Comparison of ENCODE assay signal across 8 mouse cellular contexts in genomic region chr11:120347791-120348683, GRCm38 (mm10). TPM values are rescaled to one million over a fixed set of nuclear protein-coding genes. Genes with fewer than 3 reads are reported as not detected.
A peak's percentile ranks its signal among the peaks of the same experiment; 100 is the strongest.
DNase-seq lines count a peak whose midpoint lies in the region; ATAC-seq and TF ChIP-seq lines count a peak whose summit lies in the region.

TSS of gene Actg1 (minus strand) at chr11:120348542.

- no peaks in the 10 kb centered on the region for H3K27me3 ChIP-seq in cerebellum, adult 2 months (ENCODE audit: control insufficient read depth, insufficient read depth, low read length)

- H3K4me3 ChIP-seq in cerebellum, adult 2 months (replicated peaks; ENCODE audit: insufficient read depth, low read depth, low read length), result peak within 1 kb of the TSS; percentile 93

- peak within 1 kb of the TSS; percentile 95 for H3K27ac ChIP-seq in cerebellum, adult 2 months (ENCODE audit: insufficient read depth, low read length)

- no peak for TF ChIP-seq CTCF in cerebellum, adult 2 months (IDR thresholded peaks at IDR 0.05; ENCODE audit: borderline replicate concordance, insufficient read depth, low read depth, low read length)

- TF ChIP-seq POLR2A in cerebellum, adult 2 months (IDR thresholded peaks at IDR 0.05; ENCODE audit: borderline replicate concordance, insufficient read depth, low read length), result peak; percentile 91

- peak; percentile 96 for DNase-seq in MN1 (ENCODE audit: low spot score)
- DNase-seq in cerebellum, adult 2 months, result peak; percentile 85 to 89
- DNase-seq in forelimb bud, embryonic 11.5 days (ENCODE audit: low read depth, low spot score), result peak; percentile 86
- peak; percentile 43 to 93 for DNase-seq in layer of hippocampus, postnatal 10 days (ENCODE audit: low spot score in 2 of 2)
- DNase-seq in lung, postnatal 10 days, result peak; percentile 88
- DNase-seq in retina, embryonic 14.5 days (ENCODE audit: low spot score), result peak; percentile 92
- DNase-seq in thymus, postnatal 4 days, result peak; percentile 89

- WGBS in cerebellum, adult 2 months, result 1% methylated on average over 97 of the region's 103 CpGs

- H3K4me1 ChIP-seq in cerebellum, adult 2 months (ENCODE audit: control insufficient read depth, insufficient read depth, low read length), result peaks cover 16% of the 10 kb centered on the region

- ATAC-seq in hematopoietic stem cell, adult 5-6 weeks (replicated peaks in 1 of 2; ENCODE audit: insufficient read depth in 1 of 2, low FRiP score in 2 of 2, low TSS enrichment in 1 of 2, low read depth in 1 of 2, poor library complexity in 2 of 2, severe bottlenecking in 2 of 2), result peak; percentile 23 to 25; a peak in 2 of 4 replicates

RNA-seq across cellular contexts. Expression of gene Actg1, which starts in this region (rescaled TPM):
- 834 and 845 TPM in 2 replicates for polyA plus RNA-seq in cerebellum, adult 2 months (2012; rRNA removed)
- 814 and 932 TPM in 2 replicates for total RNA-seq in hematopoietic stem cell, adult 5-6 weeks (2017)
- total RNA-seq in layer of hippocampus, postnatal 10 days (2021), result 1,000 to 10,000 TPM; 2,523 to 2,576 TPM

Comparison
In these comparisons a context has a peak if more than half of its experiments do, and no peak if none do; other contexts are left out.
1. Peak in every context shown above with its lines: DNase-seq, ATAC-seq, H3K4me3 ChIP-seq and H3K27ac ChIP-seq.